10 mouse cellular contexts compared by ENCODE assay signal in genomic region chr12:102779452-102779851, GRCm38 (mm10). TPM values are rescaled to one million over a fixed set of nuclear protein-coding genes. Genes with fewer than 3 reads are reported as not detected.
DNase-seq lines count a peak whose midpoint lies in the region; ATAC-seq and TF ChIP-seq lines count a peak whose summit lies in the region.
"Had no signal": no experiment of that assay in that cellular context is flagged by ENCODE, and none has a peak within 500 bp of the region (broad histone marks: within the 10 kb centered on the region; RNA-seq: fewer than 3 reads in every experiment).

No protein-coding gene starts in this region.

- peak; percentile 64; the same call in 1 of the 2 replicates for ATAC-seq in stomach, postnatal 0 days (ENCODE audit: low FRiP score, low TSS enrichment)

- peaks cover 14% of the 10 kb centered on the region for H3K36me3 ChIP-seq in stomach, postnatal 0 days (ENCODE audit: control insufficient read depth, insufficient read depth, low read length)

- no peak overlapping the region for H3K4me3 ChIP-seq in stomach, postnatal 0 days (ENCODE audit: low read depth, low read length)
- H3K4me3 ChIP-seq: forebrain, embryonic 12.5 days had no signal

- H3K9ac ChIP-seq in stomach, postnatal 0 days (ENCODE audit: low read length): no peak overlapping the region
- H3K9ac ChIP-seq: forebrain, embryonic 12.5 days had no signal

- no peaks in the 10 kb centered on the region for H3K9me3 ChIP-seq in stomach, postnatal 0 days (ENCODE audit: control insufficient read depth, low read length)
- H3K9me3 ChIP-seq: forebrain, embryonic 12.5 days had no signal

- TF ChIP-seq CTCF in stomach, postnatal 0 days (IDR thresholded peaks at IDR 0.05; ENCODE audit: low read depth): peak; percentile 60

- H3K4me1 ChIP-seq in stomach, postnatal 0 days (replicated peaks; ENCODE audit: control insufficient read depth, insufficient read depth): no peaks in the 10 kb centered on the region
- H3K4me1 ChIP-seq: forebrain, embryonic 12.5 days had no signal

- no peak for TF ChIP-seq EP300 in stomach, postnatal 0 days (optimal IDR thresholded peaks at IDR 0.05)

- DNase-seq in embryo, embryonic 10 days (ENCODE audit: low spot score): peak; percentile 18
- no peak for DNase-seq in embryo, embryonic 9.5 days (ENCODE audit: extremely low spot score)
- DNase-seq in thymus, postnatal 0 days (ENCODE audit: low spot score): peak; percentile 43
- DNase-seq in thymus, postnatal 36 days: no peak
- DNase-seq in kidney, postnatal 4 days: peak; percentile 36 to 44
- DNase-seq in stomach, postnatal 0 days (ENCODE audit: low spot score): peak; percentile 63
- no peak for DNase-seq in right cerebral cortex, postnatal 10 days (ENCODE audit: low spot score in 2 of 2)
- no peak for DNase-seq in left cerebral cortex, adult 8-10 months (ENCODE audit: low spot score in 2 of 2)

- no peak overlapping the region for H3K27ac ChIP-seq in stomach, postnatal 0 days (replicated peaks)
- H3K27ac ChIP-seq: forebrain, embryonic 12.5 days had no signal

- WGBS in stomach, postnatal 0 days: 38% methylated on average over 3 of the region's 3 CpGs

- no peaks in the 10 kb centered on the region for H3K27me3 ChIP-seq in stomach, postnatal 0 days (ENCODE audit: control insufficient read depth, insufficient read depth, low read length)
- H3K27me3 ChIP-seq: forebrain, embryonic 12.5 days had no signal

- no peak overlapping the region for H3K4me2 ChIP-seq in stomach, postnatal 0 days (replicated peaks; ENCODE audit: low read depth)
- H3K4me2 ChIP-seq: forebrain, embryonic 12.5 days had no signal

RNA-seq across cellular contexts. Expression of gene Gm20604, which starts 21.0 kb away (rescaled TPM):
- 19.0 and 19.3 TPM in 2 replicates for polyA plus RNA-seq in thymus, postnatal 0 days (2015; fragmentation: Nextera tagmentation; extraction: Ambion mirVana)
- polyA plus RNA-seq in stomach, postnatal 0 days (2015; fragmentation: Nextera tagmentation; extraction: Ambion mirVana): 10.3 and 10.6 TPM in 2 replicates
- total RNA-seq in left cerebral cortex, adult 8-10 months (2022): 10 to 100 TPM; 15.1 to 21.1 (median 18.1) TPM

RNA-seq across cellular contexts. Expression of gene Ubr7, which starts 21.7 kb away (rescaled TPM):
- 35.4 and 39.9 TPM in 2 replicates for polyA plus RNA-seq in thymus, postnatal 0 days (2015; fragmentation: Nextera tagmentation; extraction: Ambion mirVana)
- polyA plus RNA-seq in stomach, postnatal 0 days (2015; fragmentation: Nextera tagmentation; extraction: Ambion mirVana): 16.1 and 16.3 TPM in 2 replicates
- total RNA-seq in left cerebral cortex, adult 8-10 months (2022): 10 to 100 TPM; 30.1 to 31.7 (median 31.3) TPM

RNA-seq across cellular contexts. Expression of gene Gon7, which starts 21.8 kb away (rescaled TPM):
- polyA plus RNA-seq in thymus, postnatal 0 days (2015; fragmentation: Nextera tagmentation; extraction: Ambion mirVana): 28.4 and 31.8 TPM in 2 replicates
- polyA plus RNA-seq in stomach, postnatal 0 days (2015; fragmentation: Nextera tagmentation; extraction: Ambion mirVana): 13.6 and 14.7 TPM in 2 replicates
- total RNA-seq in left cerebral cortex, adult 8-10 months (2022): 10 to 100 TPM; 12.7 to 15.0 (median 13.4) TPM

RNA-seq across cellular contexts. Expression of gene Gm28051, which starts 21.9 kb away (rescaled TPM):
- polyA plus RNA-seq in thymus, postnatal 0 days (2015; fragmentation: Nextera tagmentation; extraction: Ambion mirVana): not detected in 2 replicates
- polyA plus RNA-seq in stomach, postnatal 0 days (2015; fragmentation: Nextera tagmentation; extraction: Ambion mirVana): not detected in 2 replicates
- total RNA-seq in left cerebral cortex, adult 8-10 months (2022): not detected
- polyA plus RNA-seq: forebrain, embryonic 12.5 days; limb, embryonic 14.5 days had no signal

RNA-seq across cellular contexts. Expression of gene Tmem251, which starts 35.9 kb away (rescaled TPM):
- 18.6 and 20.5 TPM in 2 replicates for polyA plus RNA-seq in thymus, postnatal 0 days (2015; fragmentation: Nextera tagmentation; extraction: Ambion mirVana)
- polyA plus RNA-seq in stomach, postnatal 0 days (2015; fragmentation: Nextera tagmentation; extraction: Ambion mirVana): 10.5 and 10.9 TPM in 2 replicates
- total RNA-seq in left cerebral cortex, adult 8-10 months (2022): 1 to 10 TPM; 5.3 to 6.3 (median 5.9) TPM

Comparison
In these comparisons a context has a peak if more than half of its experiments do, and no peak if none do; other contexts are left out.
1. DNase-seq: peak in embryo, embryonic 10 days (single experiment), thymus, postnatal 0 days (single experiment), kidney, postnatal 4 days (2 of 2) and stomach, postnatal 0 days (single experiment); none in embryo, embryonic 9.5 days (single experiment), thymus, postnatal 36 days (0 of 2), right cerebral cortex, postnatal 10 days (0 of 2) and left cerebral cortex, adult 8-10 months (0 of 2).